9 mouse cellular contexts compared by ENCODE assay signal in the genomic region with DNA sequence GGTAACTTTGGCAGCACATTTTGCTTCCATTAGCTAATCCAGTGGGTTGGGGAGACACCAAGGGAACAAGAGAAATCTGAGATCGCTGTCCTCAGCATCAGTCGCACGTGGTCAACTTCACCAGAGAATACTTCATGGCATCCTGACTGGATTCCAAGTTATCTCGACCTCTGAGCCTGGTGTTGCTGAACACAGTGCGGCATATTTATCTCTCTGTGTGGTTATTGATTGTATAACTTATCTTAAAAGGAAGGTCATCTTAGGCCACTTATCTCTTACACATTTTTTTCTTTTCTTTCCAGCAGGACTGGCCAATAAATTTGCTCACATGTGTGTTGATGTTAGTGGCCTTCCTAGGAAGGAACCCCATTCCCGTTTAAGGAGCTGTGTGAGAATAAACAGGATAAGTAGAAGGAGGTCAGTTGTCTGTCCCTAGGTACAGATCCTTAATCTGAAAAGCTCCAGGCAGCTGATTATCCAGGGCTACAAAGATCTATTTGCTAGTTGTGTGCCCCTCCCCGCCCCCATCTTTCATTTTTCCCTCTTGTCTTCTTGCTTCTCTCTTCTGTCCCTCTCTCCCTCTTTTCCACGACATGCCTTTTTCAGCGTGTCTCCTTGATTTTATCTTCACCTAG. TPM values are rescaled to one million over a fixed set of nuclear protein-coding genes. Genes with fewer than 3 reads are reported as not detected.
DNase-seq lines count a peak whose midpoint lies in the region; ATAC-seq and TF ChIP-seq lines count a peak whose summit lies in the region.
"Had no signal": no experiment of that assay in that cellular context is flagged by ENCODE, and none has a peak within 500 bp of the region (broad histone marks: within the 10 kb centered on the region; RNA-seq: fewer than 3 reads in every experiment).

No protein-coding gene starts in this region.

- no peaks in the 10 kb centered on the region for H3K4me1 ChIP-seq in heart, adult 2 months (ENCODE audit: control insufficient read depth, insufficient read depth, low read length)
- H3K4me1 ChIP-seq in limb, embryonic 12.5 days (replicated peaks) = peaks cover 11% of the 10 kb centered on the region
- peaks cover 18% of the 10 kb centered on the region for H3K4me1 ChIP-seq in limb, embryonic 10.5 days
- H3K4me1 ChIP-seq in intestine, embryonic 15.5 days (replicated peaks) = peaks cover 9% of the 10 kb centered on the region

- no peak overlapping the region for H3K4me2 ChIP-seq in limb, embryonic 12.5 days
- H3K4me2 ChIP-seq in intestine, embryonic 15.5 days (replicated peaks) = peak overlapping the region; percentile 99

- H3K27me3 ChIP-seq in heart, adult 2 months (ENCODE audit: control insufficient read depth, insufficient read depth, low read length) = peaks cover 6% of the 10 kb centered on the region
- peaks cover 33% of the 10 kb centered on the region for H3K27me3 ChIP-seq in limb, embryonic 12.5 days
- peaks cover 37% of the 10 kb centered on the region for H3K27me3 ChIP-seq in limb, embryonic 10.5 days (ENCODE audit: low read depth, poor library complexity, severe bottlenecking)
- peaks cover 15% of the 10 kb centered on the region for H3K27me3 ChIP-seq in intestine, embryonic 15.5 days (replicated peaks)

- no peak for TF ChIP-seq POLR2A in heart, adult 2 months (IDR thresholded peaks at IDR 0.05; ENCODE audit: insufficient read depth, low read depth, low read length)
- TF ChIP-seq POLR2A in brain, embryonic 14.5 days (IDR thresholded peaks at IDR 0.05; ENCODE audit: borderline replicate concordance, extremely low read depth, insufficient read depth, insufficient read length, poor library complexity, severe bottlenecking) = no peak

- H3K9ac ChIP-seq in heart, adult 2 months (ENCODE audit: low read depth, low read length) = no peak overlapping the region
- H3K9ac ChIP-seq in limb, embryonic 12.5 days (replicated peaks) = no peak overlapping the region
- no peak overlapping the region for H3K9ac ChIP-seq in intestine, embryonic 15.5 days

- no peak for TF ChIP-seq EP300 in heart, adult 2 months (IDR thresholded peaks at IDR 0.05; ENCODE audit: insufficient read depth, low read depth, low read length)

- no peak for TF ChIP-seq CTCF in heart, adult 2 months (IDR thresholded peaks at IDR 0.05)
- TF ChIP-seq CTCF in brain, embryonic 14.5 days (IDR thresholded peaks at IDR 0.05; ENCODE audit: borderline replicate concordance, extremely low read depth, insufficient read depth, insufficient read length) = no peak

- intact Hi-C loops in heart, adult 2 months (cut with DNase I) = loop anchor here (5.0 to 10.0 kb wide), 2 partner anchors 203 to 751 kb away; no protein-coding TSS in a partner anchor

- no peaks in the 10 kb centered on the region for H3K36me3 ChIP-seq in heart, adult 2 months (ENCODE audit: control insufficient read depth, insufficient read depth, low read length)
- H3K36me3 ChIP-seq in limb, embryonic 12.5 days = no peaks in the 10 kb centered on the region
- no peaks in the 10 kb centered on the region for H3K36me3 ChIP-seq in limb, embryonic 10.5 days
- H3K36me3 ChIP-seq in intestine, embryonic 15.5 days = no peaks in the 10 kb centered on the region
- H3K36me3 ChIP-seq: midbrain, embryonic 13.5 days had no signal

- no peaks in the 10 kb centered on the region for H3K79me2 ChIP-seq in heart, adult 2 months (replicated peaks; ENCODE audit: control insufficient read depth, insufficient read depth, low read length)

- 21% methylated on average over 9 of the region's 9 CpGs for WGBS in heart, adult 2 months
- WGBS in limb, embryonic 12.5 days = 53% methylated on average over 9 of the region's 9 CpGs
- WGBS in limb, embryonic 10.5 days = 56% methylated on average over 9 of the region's 9 CpGs
- WGBS in intestine, embryonic 15.5 days = 34% methylated on average over 9 of the region's 9 CpGs

- H3K9me3 ChIP-seq in limb, embryonic 12.5 days = no peaks in the 10 kb centered on the region
- H3K9me3 ChIP-seq in limb, embryonic 10.5 days (replicated peaks) = no peaks in the 10 kb centered on the region
- H3K9me3 ChIP-seq in intestine, embryonic 15.5 days = no peaks in the 10 kb centered on the region
- H3K9me3 ChIP-seq: midbrain, embryonic 13.5 days had no signal

- DNase-seq in heart, adult 11 months = peak; percentile 53
- no peak for DNase-seq in heart, adult 2 months
- no peak for DNase-seq in limb, embryonic 10.5 days (ENCODE audit: low spot score)
- DNase-seq in brain, embryonic 14.5 days (ENCODE audit: low read depth) = peak; percentile 4
- no peak for DNase-seq in layer of hippocampus, adult 8-10 months (ENCODE audit: low spot score in 2 of 2)

- H3K4me3 ChIP-seq in heart, adult 2 months = no peak overlapping the region
- H3K4me3 ChIP-seq in limb, embryonic 12.5 days (replicated peaks) = peak overlapping the region; percentile 61; the same call in 1 of the 2 replicates
- H3K4me3 ChIP-seq in limb, embryonic 10.5 days = no peak overlapping the region
- H3K4me3 ChIP-seq in intestine, embryonic 15.5 days (replicated peaks) = no peak overlapping the region; the same call in 1 of the 2 replicates

- no peak for ATAC-seq in limb, embryonic 12.5 days (ENCODE audit: insufficient number of reproducible peaks, insufficient read depth, low FRiP score, low TSS enrichment, low read depth)
- peak; percentile 56 for ATAC-seq in intestine, embryonic 15.5 days

- H3K27ac ChIP-seq in heart, adult 2 months = no peak overlapping the region
- no peak overlapping the region for H3K27ac ChIP-seq in limb, embryonic 12.5 days
- no peak overlapping the region for H3K27ac ChIP-seq in limb, embryonic 10.5 days
- H3K27ac ChIP-seq in intestine, embryonic 15.5 days = no peak overlapping the region

RNA-seq across cellular contexts. Expression of a gene that starts 0.7 kb away (rescaled TPM):
- 1 to 10 TPM; 1.2 to 1.3 TPM for total RNA-seq in heart, adult 2 months (2021)
- polyA plus RNA-seq in heart, adult 2 months (2012; rRNA removed) = 0.59 and 0.70 TPM in 2 replicates
- 0.12 and 0.15 TPM in 2 replicates for polyA plus RNA-seq in limb, embryonic 12.5 days (2016; fragmentation: Nextera tagmentation; extraction: Ambion mirVana)
- polyA plus RNA-seq in limb, embryonic 10.5 days (2016; fragmentation: Nextera tagmentation; extraction: Ambion mirVana) = 0.04 and 0.09 TPM in 2 replicates
- 0.58 and 1.2 TPM in 2 replicates for polyA plus RNA-seq in brain, embryonic 14.5 days (2012; rRNA removed)
- polyA plus RNA-seq in intestine, embryonic 15.5 days (2015; fragmentation: Nextera tagmentation; extraction: Ambion mirVana) = 0.04 and 0.05 TPM in 2 replicates
- 10 to 100 TPM; 37.4 to 46.8 (median 41.7) TPM for total RNA-seq in layer of hippocampus, adult 8-10 months (2022)
- polyA plus RNA-seq: kidney, embryonic 14.5 days had no signal

Comparison
In these comparisons a context has a peak if more than half of its experiments do, and no peak if none do; other contexts are left out.
1. DNase-seq: peak in heart, adult 11 months (single experiment) and brain, embryonic 14.5 days (single experiment); none in heart, adult 2 months (0 of 2), limb, embryonic 10.5 days (single experiment) and layer of hippocampus, adult 8-10 months (0 of 2).